Mouse (Mus musculus) adipocyte (in vitro differentiated cells): ENCODE data around the gene Spata2l.
A peak's percentile ranks its signal among the peaks of the same experiment; 100 is the strongest.
"Not testable (repeated sequence)": the region's sequence is repeated elsewhere in the genome, so short reads cannot be mapped to it uniquely, and the experiment has no call there.

Source experiments
- DNase-seq: peaks from one replicate; pipeline ENCODE4 v3.0.0-alpha.2; 2016; ENCODE audit warnings: low spot score

Gene Spata2l

GRCm38 (mm10) chr8:123235520-123236497 is at the start of gene Spata2l:
TSS of gene Spata2l (minus strand) at chr8:123236233.
- DNase-seq, result peak; percentile 80

GRCm38 (mm10) chr8:123284493-123284892 is 48.5 kb upstream of the Spata2l start:
- no peak for DNase-seq

- no peak for DNase-seq
Measured at GRCm38 (mm10) chr8:123283991-123284390, 48.0 kb upstream of the Spata2l start.

- DNase-seq, result not testable (repeated sequence)
Measured at GRCm38 (mm10) chr8:123282994-123283393, 47.0 kb upstream of the Spata2l start.

- DNase-seq, result no peak
Measured at GRCm38 (mm10) chr8:123280302-123281094, 44.5 kb upstream of the Spata2l start.

- no peak for DNase-seq
Measured at GRCm38 (mm10) chr8:123279828-123280227, 43.8 kb upstream of the Spata2l start.

- DNase-seq, result no peak
Measured at GRCm38 (mm10) chr8:123278445-123278844, 42.4 kb upstream of the Spata2l start.

- no peak for DNase-seq
Measured at GRCm38 (mm10) chr8:123275096-123275495, 39.1 kb upstream of the Spata2l start.

- DNase-seq, result no peak
Measured at GRCm38 (mm10) chr8:123274447-123274846, 38.4 kb upstream of the Spata2l start.

- peak; percentile 81 for DNase-seq
Measured at GRCm38 (mm10) chr8:123271901-123272300, 35.9 kb upstream of the Spata2l start.

- DNase-seq, result no peak
Measured at GRCm38 (mm10) chr8:123271147-123271546, 35.1 kb upstream of the Spata2l start.

- DNase-seq, result no peak
Measured at GRCm38 (mm10) chr8:123267926-123268656, 32.1 kb upstream of the Spata2l start.

- not testable (repeated sequence) for DNase-seq
Measured at GRCm38 (mm10) chr8:123257593-123257992, 21.6 kb upstream of the Spata2l start.

- no peak for DNase-seq
Measured at GRCm38 (mm10) chr8:123257114-123257513, 21.1 kb upstream of the Spata2l start.

- DNase-seq, result peak; percentile 18
Measured at GRCm38 (mm10) chr8:123255170-123255569, 19.1 kb upstream of the Spata2l start.

GRCm38 (mm10) chr8:123254099-123254885 is 18.3 kb upstream of the Spata2l start, which contains the start of the genes Zfp276 and Vps9d1:
TSS of gene Zfp276 (plus strand) at chr8:123254195.
TSS of gene Vps9d1 (minus strand) at chr8:123254348.
- DNase-seq, result peak; percentile 74

- peak; percentile 21 for DNase-seq
Measured at GRCm38 (mm10) chr8:123253451-123254098, 17.5 kb upstream of the Spata2l start.

- DNase-seq, result peak; percentile 13
Measured at GRCm38 (mm10) chr8:123252925-123253324, 16.9 kb upstream of the Spata2l start.

GRCm38 (mm10) chr8:123250940-123251339 is 14.9 kb upstream of the Spata2l start:
- no peak for DNase-seq

GRCm38 (mm10) chr8:123248596-123248995 is 12.6 kb upstream of the Spata2l start:
- DNase-seq, result no peak
